Mouse (Mus musculus) myocyte (in vitro differentiated cells): ENCODE measurements around the gene Slc25a42. TPM values are rescaled to one million over a fixed set of nuclear protein-coding genes. Genes with fewer than 3 reads are reported as not detected.

Experiments
- H3K27me3 ChIP-seq: one replicate; pipeline ENCODE4 v1.6.1; 2011; ENCODE audit not compliant: control insufficient read depth, insufficient read depth, insufficient read length
- H3K36me3 ChIP-seq: one replicate; pipeline ENCODE4 v1.6.1; 2011; ENCODE audit not compliant: control insufficient read depth, insufficient read depth
- H3K4me2 ChIP-seq: one replicate; pipeline ENCODE4 v1.6.1; 2011; ENCODE audit warnings: low read depth, control low read depth
- H3K4me3 ChIP-seq: one replicate; pipeline ENCODE4 v1.5.1; 2011; ENCODE audit warnings: mild to moderate bottlenecking, control low read depth, moderate library complexity
- H3K79me2 ChIP-seq: one replicate; pipeline ENCODE4 v1.6.1; 2011; ENCODE audit not compliant: control insufficient read depth, insufficient read depth
- H3ac ChIP-seq: one replicate; pipeline ENCODE4 v1.6.1; 2011; ENCODE audit not compliant: control insufficient read depth, insufficient read length
- CEBPB ChIP-seq: IDR thresholded peaks from 2 replicates; pipeline ENCODE4 v1.6.1; 2011; ENCODE audit warnings: mild to moderate bottlenecking, moderate library complexity; ENCODE audit not compliant: poor library complexity, insufficient read depth, severe bottlenecking
- E2F4 ChIP-seq: IDR thresholded peaks from one replicate; pipeline ENCODE4 v1.6.1; 2011; ENCODE audit warnings: mild to moderate bottlenecking, control low read depth, moderate library complexity; ENCODE audit not compliant: insufficient read depth
- MAX ChIP-seq: IDR thresholded peaks from one replicate; pipeline ENCODE4 v1.6.1; 2011; ENCODE audit warnings: low read depth, mild to moderate bottlenecking, control low read depth
- MYOD1 ChIP-seq, 3 experiments: IDR thresholded peaks; one replicate each; pipeline ENCODE4 v1.6.1; 2011; ENCODE audit warnings: control low read depth in 2 of 3, low read depth in 2 of 3, mild to moderate bottlenecking in 2 of 3, moderate library complexity in 1 of 3; ENCODE audit not compliant: insufficient read length in 2 of 3, control insufficient read depth in 1 of 3
- MYOG ChIP-seq, 3 experiments: IDR thresholded peaks; one replicate each; pipeline ENCODE4 v1.6.1; 2011; ENCODE audit warnings: control low read depth in 2 of 3, low read depth in 2 of 3, mild to moderate bottlenecking in 2 of 3; ENCODE audit not compliant: insufficient read length in 2 of 3, control insufficient read depth in 1 of 3, insufficient read depth in 1 of 3
- POLR2A ChIP-seq: IDR thresholded peaks from one replicate; pipeline ENCODE4 v1.6.1; 2011; ENCODE audit warnings: low read depth, mild to moderate bottlenecking, control low read depth, moderate library complexity; ENCODE audit not compliant: insufficient read length
- POLR2AphosphoS2 ChIP-seq: IDR thresholded peaks from one replicate; pipeline ENCODE4 v1.6.1; 2011; ENCODE audit warnings: low read depth, control low read depth; ENCODE audit not compliant: insufficient read length
- REST ChIP-seq: IDR thresholded peaks from one replicate; pipeline ENCODE4 v1.6.1; 2011; ENCODE audit warnings: mild to moderate bottlenecking, control low read depth, moderate library complexity; ENCODE audit not compliant: insufficient read depth, insufficient read length
- SRF ChIP-seq: IDR thresholded peaks from one replicate; pipeline ENCODE4 v1.6.1; 2011; ENCODE audit warnings: low read depth; ENCODE audit not compliant: control insufficient read depth, insufficient read length
- TCF12 ChIP-seq: IDR thresholded peaks from one replicate; pipeline ENCODE4 v1.6.1; 2011; ENCODE audit warnings: mild to moderate bottlenecking, control low read depth; ENCODE audit not compliant: poor library complexity, insufficient read depth, severe bottlenecking
- TCF3 ChIP-seq: IDR thresholded peaks from one replicate; pipeline ENCODE4 v1.6.1; 2011; ENCODE audit warnings: low read depth, control low read depth; ENCODE audit not compliant: insufficient read length
- USF1 ChIP-seq: IDR thresholded peaks from one replicate; pipeline ENCODE4 v1.6.1; 2011; ENCODE audit warnings: low read depth, mild to moderate bottlenecking, control low read depth, moderate library complexity
- polyA plus RNA-seq: library from polyadenylated mRNA; unstranded; fragments of >200 nt; fragmentation: generic; extraction: Trizol; gene quantifications from one replicate; pipeline ENCODE4 v1.2.1, GENCODE M21; 2012; ENCODE audit warnings: missing spikeins

The Slc25a42 gene
- polyA plus RNA-seq, 1 experiment, result 2.6 TPM

DNA sequence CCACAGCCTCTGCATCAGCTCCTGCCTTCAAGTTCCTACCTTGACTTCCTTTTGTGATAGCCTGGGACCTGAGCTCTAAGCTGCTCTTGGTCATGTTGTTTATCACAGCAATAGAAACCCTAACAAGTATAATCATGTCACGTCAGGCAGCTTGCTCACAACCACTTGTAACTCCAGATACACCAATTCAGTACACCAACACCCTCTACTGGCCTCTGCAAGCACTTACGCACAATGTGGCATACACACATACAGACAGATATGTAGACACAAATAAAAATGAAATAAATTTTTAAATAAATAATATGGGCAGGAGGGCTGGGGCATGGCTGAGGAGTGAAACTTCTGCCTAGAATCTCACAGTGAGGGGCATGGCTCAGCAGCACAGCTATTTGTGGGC is 16.3 kb downstream of the Slc25a42 start:
- Histone ChIP-seq H3K4me2 (no peak overlapping the region), H3K27me3 (no peaks in the 10 kb centered on the region), H3ac (no peak overlapping the region), H3K4me3 (no peak overlapping the region), H3K79me2 (no peaks in the 10 kb centered on the region), H3K36me3 (no peaks in the 10 kb centered on the region)
- TF ChIP-seq TCF12, result no peak
- no peak for TF ChIP-seq MYOG (IDR thresholded peaks at IDR 0.05; ENCODE audit: control insufficient read depth in 1 of 3, insufficient read depth in 1 of 3, insufficient read length in 2 of 3, low read depth in 2 of 3)
- TF ChIP-seq E2F4, result no peak
- TF ChIP-seq MAX, result no peak
- TF ChIP-seq SRF, result no peak
- no peak for TF ChIP-seq MYOD1 (IDR thresholded peaks at IDR 0.05; ENCODE audit: control insufficient read depth in 1 of 3, insufficient read length in 2 of 3, low read depth in 2 of 3)
- TF ChIP-seq REST, result no peak
- TF ChIP-seq POLR2AphosphoS2, result no peak
- no peak for TF ChIP-seq CEBPB
- no peak for TF ChIP-seq TCF3
- no peak for TF ChIP-seq POLR2A
- TF ChIP-seq USF1, result no peak

DNA sequence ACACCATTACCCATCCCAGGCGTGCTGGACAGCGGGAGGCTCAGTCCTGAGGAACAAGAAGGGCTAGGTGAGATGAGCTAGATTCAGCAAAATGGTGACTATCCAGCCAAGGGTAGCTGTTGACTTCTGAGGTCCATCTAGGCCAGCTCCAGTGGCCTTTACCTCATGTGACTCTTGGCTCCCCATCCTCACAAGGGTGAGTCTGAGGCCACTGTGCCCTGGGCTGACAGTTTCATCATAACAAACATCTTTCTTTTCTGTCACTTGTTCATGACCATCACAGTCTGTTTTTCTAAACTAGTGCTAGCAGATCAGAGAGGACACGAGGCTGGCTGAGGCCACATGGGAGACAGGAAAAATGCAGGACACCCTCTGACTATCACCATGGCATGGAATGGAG is 17.9 kb downstream of the Slc25a42 start:
- no peak overlapping the region for H3K4me2 ChIP-seq
- no peak overlapping the region for H3ac ChIP-seq
- no peaks in the 10 kb centered on the region for H3K79me2 ChIP-seq
- no peaks in the 10 kb centered on the region for H3K27me3 ChIP-seq
- no peak for TF ChIP-seq SRF
- TF ChIP-seq USF1, result no peak
- TF ChIP-seq POLR2A, result no peak
- TF ChIP-seq POLR2AphosphoS2, result no peak
- no peaks in the 10 kb centered on the region for H3K36me3 ChIP-seq
- H3K4me3 ChIP-seq, result no peak overlapping the region

DNA sequence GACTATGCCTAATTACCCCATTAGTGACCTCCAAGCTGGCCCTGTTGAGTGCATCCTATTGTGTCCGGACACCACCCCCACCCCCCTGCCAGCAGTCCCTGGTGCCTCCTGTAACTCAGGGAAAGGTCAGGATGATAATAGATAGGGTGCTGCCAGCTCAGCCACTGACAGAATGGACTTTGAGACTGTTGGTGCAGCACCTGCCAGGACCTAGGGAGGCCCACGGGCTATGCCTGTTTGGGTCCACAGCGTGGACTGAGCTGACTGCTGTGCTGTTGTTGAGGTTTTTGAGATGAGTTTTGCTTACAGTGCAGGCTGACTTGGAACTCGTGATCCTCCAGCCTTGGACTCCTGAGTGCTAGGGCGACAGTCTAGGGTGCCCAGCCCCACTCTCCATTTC is 18.9 kb downstream of the Slc25a42 start:
- Histone ChIP-seq H3K4me3 (no peak overlapping the region), H3K4me2 (no peak overlapping the region), H3ac (no peak overlapping the region), H3K27me3 (no peaks in the 10 kb centered on the region), H3K36me3 (no peaks in the 10 kb centered on the region), H3K79me2 (no peaks in the 10 kb centered on the region)
- TF ChIP-seq USF1 (no peak), E2F4 (no peak), MYOD1 (IDR thresholded peaks at IDR 0.05; ENCODE audit: control insufficient read depth in 1 of 3, insufficient read length in 2 of 3, low read depth in 2 of 3) (no peak), POLR2A (no peak), CEBPB (no peak)

DNA sequence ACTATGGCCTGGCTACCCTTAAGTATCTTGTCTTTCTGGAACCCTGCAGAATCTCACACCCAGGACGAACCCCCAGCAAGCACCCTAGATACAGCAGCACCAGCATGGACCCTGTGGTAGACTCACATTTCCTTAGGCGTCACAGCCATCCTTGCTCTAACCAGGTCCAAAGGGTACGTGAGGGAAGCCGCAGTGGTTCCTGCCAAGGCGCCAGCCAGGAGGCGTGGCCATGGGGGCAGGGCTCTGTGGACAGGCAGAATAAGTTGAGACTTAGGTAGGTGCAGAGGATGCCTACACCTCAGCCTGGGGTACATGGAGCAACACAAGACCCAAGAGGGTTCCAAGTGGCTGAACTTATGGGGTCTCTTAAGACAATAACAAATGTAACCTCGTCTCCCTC is 23.4 kb downstream of the Slc25a42 start:
- TF ChIP-seq E2F4, result no peak
- no peak for TF ChIP-seq TCF12

DNA sequence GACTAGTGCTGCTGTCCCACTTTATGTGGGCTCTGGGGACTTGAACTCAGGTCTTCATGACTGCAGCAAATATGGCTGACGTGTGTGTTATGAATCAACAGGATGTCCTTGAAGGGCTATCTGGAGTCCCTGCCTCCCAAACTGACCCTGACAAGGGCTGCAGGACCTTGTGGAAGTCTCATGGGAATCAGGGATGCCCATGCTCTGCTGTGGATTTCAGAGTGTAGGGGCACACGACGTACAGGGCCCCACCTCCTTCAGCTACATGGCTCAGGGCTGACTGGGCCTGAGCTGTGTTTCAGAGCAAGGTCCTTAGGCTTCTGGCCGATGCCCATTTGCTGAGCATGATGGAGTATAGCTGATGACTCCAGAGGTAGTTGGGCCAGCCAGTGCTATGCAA is 28.9 kb downstream of the Slc25a42 start:
- H3K79me2 ChIP-seq, result no peaks in the 10 kb centered on the region
- H3K36me3 ChIP-seq, result peaks cover 5% of the 10 kb centered on the region
- no peak overlapping the region for H3K4me3 ChIP-seq
- TF ChIP-seq TCF3, result no peak
- TF ChIP-seq POLR2A, result no peak
- no peak for TF ChIP-seq CEBPB
- TF ChIP-seq REST, result no peak
- TF ChIP-seq TCF12, result no peak
- TF ChIP-seq E2F4, result no peak
- no peak for TF ChIP-seq POLR2AphosphoS2
- TF ChIP-seq SRF, result no peak
- no peak for TF ChIP-seq MYOD1 (IDR thresholded peaks at IDR 0.05; ENCODE audit: control insufficient read depth in 1 of 3, insufficient read length in 2 of 3, low read depth in 2 of 3)
- no peak for TF ChIP-seq MYOG (IDR thresholded peaks at IDR 0.05; ENCODE audit: control insufficient read depth in 1 of 3, insufficient read depth in 1 of 3, insufficient read length in 2 of 3, low read depth in 2 of 3)
- TF ChIP-seq USF1, result no peak
- no peak overlapping the region for H3ac ChIP-seq
- H3K27me3 ChIP-seq, result no peaks in the 10 kb centered on the region
- H3K4me2 ChIP-seq, result no peak overlapping the region

More for the DNA sequence above, 23.4 kb downstream of the Slc25a42 start:
- Histone ChIP-seq H3K27me3 (no peaks in the 10 kb centered on the region), H3K4me3 (no peak overlapping the region), H3K79me2 (no peaks in the 10 kb centered on the region), H3K4me2 (no peak overlapping the region), H3ac (no peak overlapping the region), H3K36me3 (no peaks in the 10 kb centered on the region)

DNA sequence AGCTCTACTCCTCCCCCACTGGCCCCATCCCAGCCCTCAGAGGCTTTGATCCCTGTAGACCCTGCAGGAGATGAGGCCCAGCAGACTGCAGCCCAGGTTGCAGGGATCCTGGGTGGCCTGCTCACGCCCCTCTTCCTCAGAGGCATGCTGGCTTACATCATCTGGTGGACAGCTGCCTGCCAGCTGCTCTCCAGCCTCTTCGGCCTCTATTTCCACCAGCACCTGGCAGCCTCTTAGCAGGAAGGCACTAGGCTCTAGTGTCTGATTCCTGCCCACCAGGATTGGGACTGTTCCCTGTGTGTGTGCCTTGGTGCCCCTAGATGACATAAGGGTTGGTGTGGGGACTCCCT is 30.2 kb downstream of the Slc25a42 start:
- peaks cover 5% of the 10 kb centered on the region for H3K36me3 ChIP-seq
- no peaks in the 10 kb centered on the region for H3K27me3 ChIP-seq
- H3K4me2 ChIP-seq, result no peak overlapping the region

More for the DNA sequence above, 30.2 kb downstream of the Slc25a42 start:
- TF ChIP-seq REST (no peak), MAX (no peak), TCF3 (peak; percentile 90), SRF (no peak), USF1 (no peak), E2F4 (no peak), MYOG (IDR thresholded peaks at IDR 0.05; ENCODE audit: control insufficient read depth in 1 of 3, insufficient read depth in 1 of 3, insufficient read length in 2 of 3, low read depth in 2 of 3) (peak; percentile 55 to 98 (median 95)), MYOD1 (IDR thresholded peaks at IDR 0.05; ENCODE audit: control insufficient read depth in 1 of 3, insufficient read length in 2 of 3, low read depth in 2 of 3) (peak in 2 of 3 experiments; percentile 94 to 97), CEBPB (no peak), POLR2AphosphoS2 (no peak), TCF12 (peak; percentile 33), POLR2A (no peak)
- no peak overlapping the region for H3ac ChIP-seq
- no peak overlapping the region for H3K4me3 ChIP-seq
- no peaks in the 10 kb centered on the region for H3K79me2 ChIP-seq
